Mouse (Mus musculus) lung, postnatal 14 days (tissue): ENCODE data around the gene Coq2.
A peak's percentile ranks its signal among the peaks of the same experiment; 100 is the strongest.

Source experiments
- DNase-seq: peaks from one replicate; pipeline ENCODE4 v3.0.0; 2021

The Coq2 gene

DNA sequence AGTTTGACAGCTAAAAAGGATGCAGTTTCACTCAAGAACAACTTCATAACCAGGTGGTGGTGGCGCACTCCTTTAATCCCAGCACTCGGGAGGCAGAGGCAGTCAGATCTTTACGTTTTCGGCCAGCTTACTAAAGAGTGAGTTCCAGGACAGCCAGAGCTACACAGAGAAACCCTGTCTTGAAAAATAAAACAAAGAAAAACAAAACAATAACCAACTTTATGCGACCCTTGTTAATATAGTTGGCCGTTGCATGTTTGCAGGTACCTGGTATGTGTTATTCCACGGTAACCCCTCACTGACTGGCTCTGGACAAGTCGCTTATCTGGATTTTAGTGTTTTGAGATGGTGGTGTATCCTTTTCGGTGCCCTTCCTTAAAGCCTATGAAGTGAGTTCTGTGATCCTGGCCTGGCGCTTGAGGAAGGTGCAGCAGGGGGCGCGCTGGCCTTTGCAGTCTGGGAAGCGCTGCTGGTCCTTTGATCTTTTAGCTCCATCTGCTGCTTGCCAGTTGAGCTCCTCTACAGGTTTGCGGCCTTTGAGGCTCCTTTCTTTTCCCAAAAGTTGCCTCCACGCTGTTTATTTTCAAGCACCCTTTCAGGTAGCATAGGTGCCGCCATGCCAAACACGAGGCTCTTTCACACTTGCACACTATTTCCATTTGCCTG is at the start of gene Coq2:
TSS of gene Coq2 (minus strand) at position 430 of the 666 bp plus-strand sequence.
- peak; percentile 84 for DNase-seq

DNA sequence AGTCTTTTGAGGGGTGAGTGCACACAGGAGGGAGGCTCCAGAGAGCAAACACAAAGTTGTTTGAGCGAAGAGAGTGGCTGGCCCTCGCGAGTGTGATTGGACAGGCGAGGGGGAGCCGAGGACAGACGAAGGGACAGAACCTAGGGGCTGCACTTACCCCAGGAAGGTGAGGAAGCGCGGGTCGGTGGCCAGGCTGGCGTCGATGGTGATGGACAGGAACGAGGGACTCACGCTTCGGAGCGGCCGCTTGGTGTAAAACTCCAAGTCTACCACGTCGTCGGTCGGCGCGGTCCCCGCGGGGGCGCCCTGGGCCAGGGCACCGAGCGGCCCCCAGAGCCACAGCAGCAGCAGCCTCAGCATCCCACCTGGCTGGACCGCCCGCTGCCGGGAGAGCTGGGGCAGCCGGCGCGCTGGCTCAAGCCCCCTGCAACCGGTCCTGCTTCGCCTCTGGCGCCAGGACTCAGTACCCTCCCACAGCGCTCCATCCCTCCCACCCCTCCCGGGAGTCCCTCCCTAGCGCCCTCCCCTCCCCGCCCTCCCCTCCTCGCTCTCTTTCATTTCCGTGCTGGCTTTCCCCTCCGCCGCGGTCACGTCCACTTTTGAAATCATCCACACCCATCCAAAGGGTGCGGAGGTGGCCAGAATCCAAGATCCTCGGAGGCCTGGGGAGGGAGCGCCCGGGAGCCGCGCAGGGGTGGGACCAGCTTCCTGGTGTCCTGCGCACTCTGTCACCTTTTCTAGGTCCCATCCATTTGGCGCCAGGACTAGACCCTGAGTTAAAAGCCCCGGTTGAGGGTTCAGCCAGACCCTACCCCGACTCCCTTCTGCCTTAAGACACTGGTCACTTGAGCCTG is 44.5 kb upstream of the Coq2 start, which contains the start of gene Hpse:
TSS of gene Hpse (minus strand) at position 482 of the 854 bp plus-strand sequence.
- DNase-seq, result peak; percentile 68

DNA sequence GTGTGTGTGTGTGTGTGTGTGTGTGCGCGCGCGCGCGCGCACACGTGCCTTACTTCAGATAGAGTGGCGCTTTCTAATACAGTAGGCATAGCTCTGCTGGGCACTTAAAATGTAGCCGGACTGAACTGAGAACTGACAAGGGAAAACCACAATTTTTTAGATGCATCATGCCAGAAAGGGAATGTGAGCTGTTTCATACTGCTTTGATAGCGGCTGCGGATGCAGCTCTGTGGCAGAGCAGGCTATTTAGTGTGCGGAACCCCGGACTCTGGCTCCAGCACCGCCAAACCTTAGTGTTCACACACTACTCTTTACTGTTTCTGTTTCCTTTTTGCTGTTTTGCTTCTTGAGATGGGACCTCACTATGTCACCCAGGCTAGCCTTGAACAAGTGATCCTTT is 41.8 kb upstream of the Coq2 start:
- no peak for DNase-seq

DNA sequence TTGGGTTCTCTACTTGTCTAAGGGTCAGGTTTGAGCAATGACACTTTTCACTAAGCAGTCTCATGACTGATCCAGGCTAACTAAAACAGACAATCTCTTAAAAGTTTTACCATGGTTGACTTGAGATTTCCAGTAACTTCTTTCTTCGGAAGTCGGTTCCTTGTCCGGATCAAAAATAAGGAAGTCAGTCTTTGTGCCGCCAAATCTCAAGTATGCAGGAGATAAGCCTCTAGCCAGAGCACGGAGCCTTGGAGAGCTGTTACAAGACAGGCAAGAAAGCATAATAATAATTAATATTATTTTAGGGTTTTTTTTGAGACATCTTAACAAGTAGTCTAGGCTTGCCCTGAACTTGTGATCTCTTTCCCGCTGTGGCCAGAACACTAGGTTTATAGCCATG is 36.3 kb upstream of the Coq2 start:
- DNase-seq, result no peak

DNA sequence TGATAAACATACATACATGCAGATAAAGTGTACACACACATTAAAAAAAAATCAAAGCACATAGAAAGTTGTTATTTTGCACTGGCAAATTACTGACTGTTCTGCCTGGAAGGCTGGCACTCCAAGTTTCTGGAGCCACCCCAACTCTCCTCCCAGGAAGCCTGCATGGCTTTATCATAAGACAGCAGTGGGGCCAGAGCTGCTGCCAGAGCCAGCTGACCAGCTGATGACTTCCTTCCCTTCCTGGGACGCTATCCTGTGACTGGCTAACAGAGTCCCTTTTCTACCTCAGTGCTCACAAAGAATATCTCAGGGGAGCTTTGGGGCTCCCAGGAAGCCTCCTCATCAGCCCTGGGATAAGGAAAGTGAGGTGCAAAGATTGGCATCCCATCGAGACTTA is 35.1 kb upstream of the Coq2 start:
- no peak for DNase-seq

DNA sequence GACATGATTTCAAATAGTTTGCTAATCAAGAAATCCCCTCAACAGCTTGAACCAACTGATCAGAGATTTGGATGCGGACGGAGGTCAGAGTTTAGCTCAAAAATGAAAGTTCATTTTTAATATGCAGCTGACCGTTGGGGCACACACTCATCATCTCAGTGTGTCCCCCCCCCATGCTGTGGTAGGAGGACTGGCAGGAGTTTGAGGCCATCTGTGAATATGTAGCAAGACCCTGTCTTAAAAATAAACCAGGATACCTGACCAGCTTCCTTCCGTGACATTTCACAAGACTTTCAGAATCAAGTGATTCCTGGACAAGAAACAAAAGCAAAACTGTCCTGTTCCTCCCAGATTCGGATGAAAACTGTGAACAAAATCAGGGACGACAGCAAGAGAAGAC is 34.1 kb upstream of the Coq2 start:
- no peak for DNase-seq

DNA sequence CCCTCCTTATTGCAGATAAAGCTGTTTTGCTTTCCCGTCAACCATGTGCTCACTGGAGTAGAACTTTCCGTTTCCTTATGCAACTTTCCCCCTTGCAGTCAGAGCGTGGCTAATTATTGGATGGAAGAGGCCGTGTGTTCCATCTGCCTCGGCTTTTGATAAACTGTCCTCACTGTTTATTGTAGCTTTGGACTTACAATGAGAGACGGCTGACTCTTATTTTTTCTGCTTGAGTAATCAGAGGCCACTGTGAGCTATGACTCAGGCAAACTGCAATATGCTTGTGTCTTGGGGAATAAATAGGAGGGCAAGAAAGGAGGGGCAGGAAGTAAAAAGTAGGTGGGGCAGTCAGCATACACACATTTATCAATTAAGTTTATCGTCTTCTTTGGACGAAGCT is 31.7 kb upstream of the Coq2 start:
- DNase-seq, result no peak

DNA sequence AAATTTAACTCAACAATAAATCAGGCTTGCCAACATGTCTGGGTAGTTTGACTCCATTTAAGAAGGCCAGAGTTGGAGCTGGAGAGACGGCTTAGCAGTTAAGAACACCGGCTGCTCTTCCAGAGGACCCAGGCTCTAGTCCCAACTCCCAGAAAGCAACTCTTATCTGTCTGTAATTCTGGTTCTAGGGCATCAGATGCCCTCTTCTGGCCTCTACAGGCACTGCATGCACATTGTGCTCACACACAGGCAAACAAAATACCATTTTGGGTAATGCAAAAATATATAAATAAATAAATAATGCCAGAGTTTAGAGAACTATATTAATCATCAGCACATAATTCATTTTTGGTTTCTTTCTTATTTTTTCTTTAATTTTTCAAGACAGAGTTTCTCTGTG is 29.3 kb upstream of the Coq2 start:
- DNase-seq, result no peak

DNA sequence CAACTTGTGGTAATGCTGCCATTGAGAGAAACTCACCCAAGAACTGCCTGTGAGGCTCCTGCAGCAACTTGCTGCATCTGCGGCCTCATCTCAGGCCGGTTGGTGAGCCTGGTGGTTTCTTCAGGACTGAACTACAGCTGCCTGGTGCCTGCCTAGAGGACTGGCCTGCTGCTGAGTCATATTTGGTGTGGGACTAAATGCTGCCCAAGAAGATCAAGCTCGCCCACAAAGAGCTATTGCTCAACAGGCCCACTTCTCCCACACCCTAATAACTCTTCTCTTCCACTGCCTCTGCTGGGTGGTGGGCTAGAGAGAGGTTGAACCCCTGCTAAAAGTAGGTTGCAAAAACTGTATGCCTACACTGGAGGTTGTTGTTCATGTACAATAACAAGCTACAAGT is 27.4 kb upstream of the Coq2 start:
- no peak for DNase-seq

DNA sequence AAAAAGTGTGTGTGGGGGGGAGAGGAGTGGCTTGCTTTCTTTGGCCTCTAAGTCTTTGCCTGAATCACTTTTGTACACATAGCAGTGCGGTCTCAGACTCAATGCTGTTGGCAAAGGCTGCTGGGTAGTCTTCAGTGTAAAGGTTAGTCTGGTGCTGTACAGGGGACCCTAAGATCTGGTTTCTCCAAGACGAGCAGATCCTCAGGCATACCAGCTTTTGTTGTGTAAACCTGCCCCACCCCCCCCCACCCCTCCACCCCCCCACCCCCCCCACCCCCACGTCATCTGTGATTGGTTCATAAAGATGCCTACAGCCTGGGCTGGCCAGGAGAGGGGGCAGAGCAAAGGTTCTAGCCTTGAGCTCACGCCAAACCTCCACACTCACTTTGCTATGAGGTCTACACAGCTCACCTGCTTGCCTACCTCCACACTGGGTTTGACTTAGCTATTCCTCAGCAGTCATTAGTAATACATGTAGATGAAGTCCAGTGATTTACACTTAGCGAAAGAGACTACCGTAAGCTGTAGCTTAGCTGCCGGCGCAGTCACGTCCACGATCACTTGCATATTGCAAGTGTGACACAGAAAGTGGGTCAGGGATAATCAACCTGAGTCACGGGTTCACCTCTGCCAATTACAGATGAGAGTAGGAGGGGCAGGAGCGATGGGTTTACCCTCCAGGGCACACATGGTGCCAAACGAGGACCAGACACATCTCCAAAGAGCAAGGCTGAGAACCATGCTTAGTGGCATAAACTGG is 26.1 kb upstream of the Coq2 start:
- no peak for DNase-seq

DNA sequence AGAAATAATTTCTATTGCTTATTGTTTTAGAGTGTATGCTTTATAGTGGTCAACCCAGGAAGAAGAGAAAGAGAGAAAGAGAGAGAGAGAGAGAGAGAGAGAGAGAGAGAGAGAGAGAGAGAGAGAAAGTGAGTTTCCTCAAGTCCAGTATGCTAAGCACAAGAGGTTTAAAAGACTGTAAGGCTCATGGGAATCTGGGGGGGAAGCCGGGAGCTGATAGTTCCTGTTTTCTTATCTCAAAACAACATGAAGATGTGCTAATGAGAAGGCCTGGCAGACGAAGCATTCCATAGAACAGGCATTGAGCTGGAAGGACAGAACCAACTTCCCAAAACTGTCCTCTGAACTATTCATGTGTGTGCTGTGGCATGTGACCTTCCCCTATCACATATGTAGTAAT is 22.9 kb upstream of the Coq2 start:
- DNase-seq, result no peak

DNA sequence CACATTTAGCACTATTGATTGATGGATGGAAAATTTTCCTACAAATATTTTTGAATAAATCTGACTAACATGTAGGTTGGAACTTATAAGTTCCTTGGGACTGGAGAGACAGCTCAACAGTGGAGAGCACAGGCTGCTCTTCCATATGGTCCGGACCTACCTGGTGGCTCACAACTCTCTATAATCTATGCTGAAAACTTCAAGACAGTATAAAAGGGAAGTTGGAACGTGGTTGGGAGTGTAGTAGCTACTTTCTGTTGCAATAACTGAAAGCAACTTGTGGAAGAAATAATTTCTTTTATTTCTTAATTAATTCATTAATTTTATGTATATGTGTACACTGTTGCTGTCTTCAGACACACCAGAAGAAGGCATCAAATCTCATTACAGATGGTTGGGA is 22.5 kb upstream of the Coq2 start:
- no peak for DNase-seq

DNA sequence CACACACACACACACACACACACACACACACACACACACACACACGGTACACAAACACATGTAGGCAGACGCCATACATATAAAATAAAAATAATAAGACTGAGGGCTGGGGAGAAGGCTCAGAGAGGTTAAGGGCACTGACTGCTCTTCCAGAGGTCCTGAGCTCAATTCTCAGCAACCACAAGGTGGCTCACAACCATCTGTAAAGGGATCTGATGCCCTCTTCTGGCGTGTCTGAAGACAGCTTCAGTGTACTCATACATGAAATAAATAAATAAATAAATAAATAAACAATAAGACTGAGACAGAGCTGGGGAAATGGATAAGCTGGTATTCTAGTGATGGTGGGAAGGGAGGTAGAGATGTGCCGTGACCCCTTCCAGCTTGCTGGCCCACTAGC is 10.7 kb upstream of the Coq2 start:
- no peak for DNase-seq

DNA sequence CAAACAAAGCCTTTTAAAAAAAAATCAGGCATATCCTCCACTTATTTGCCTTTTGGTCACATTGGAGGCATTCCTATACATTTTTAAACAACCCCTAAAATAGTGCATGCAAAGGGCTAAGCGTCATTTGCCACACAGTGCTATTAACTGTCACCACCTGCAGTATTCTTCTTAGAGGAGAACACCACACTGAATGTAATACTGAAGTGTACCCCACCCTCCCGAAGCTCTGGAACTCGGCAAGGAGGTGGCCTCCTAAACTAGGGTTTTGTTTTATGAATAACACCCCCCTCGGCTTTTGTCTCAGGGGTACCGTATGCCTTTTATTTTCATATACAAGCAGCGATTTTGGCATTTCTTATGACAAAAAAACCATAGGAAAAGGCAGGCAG is 5.6 kb upstream of the Coq2 start:
- no peak for DNase-seq

DNA sequence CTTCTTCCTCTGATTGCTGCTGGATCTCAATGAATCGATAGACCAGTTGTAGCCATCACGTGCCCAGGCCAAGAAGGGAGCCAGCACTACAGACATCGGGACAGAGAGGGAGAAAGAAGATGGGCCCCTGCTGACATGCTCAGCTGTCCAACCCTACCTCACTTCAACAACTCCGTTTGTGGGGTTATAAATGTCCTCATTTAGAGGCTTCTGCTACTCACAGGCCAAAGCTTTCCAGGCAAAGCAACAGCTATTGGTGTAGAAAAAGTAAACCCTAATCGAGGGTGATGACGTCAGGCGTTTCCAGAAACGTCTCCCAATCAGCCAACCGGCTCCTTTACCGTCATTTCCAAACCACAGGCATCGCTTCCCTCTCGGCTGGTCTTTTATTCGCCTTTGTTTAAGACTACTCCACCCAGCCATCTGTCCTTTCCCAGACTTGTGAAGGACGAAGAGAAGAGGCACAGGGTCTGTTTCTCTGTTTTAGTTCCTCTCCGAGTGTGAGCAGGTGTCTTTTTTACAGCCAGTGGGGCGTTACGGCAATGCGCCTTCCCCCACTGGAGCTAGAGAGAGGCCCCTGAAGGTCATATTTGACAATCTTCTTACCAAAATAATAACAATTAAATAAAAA is 5.1 kb upstream of the Coq2 start:
- no peak for DNase-seq

DNA sequence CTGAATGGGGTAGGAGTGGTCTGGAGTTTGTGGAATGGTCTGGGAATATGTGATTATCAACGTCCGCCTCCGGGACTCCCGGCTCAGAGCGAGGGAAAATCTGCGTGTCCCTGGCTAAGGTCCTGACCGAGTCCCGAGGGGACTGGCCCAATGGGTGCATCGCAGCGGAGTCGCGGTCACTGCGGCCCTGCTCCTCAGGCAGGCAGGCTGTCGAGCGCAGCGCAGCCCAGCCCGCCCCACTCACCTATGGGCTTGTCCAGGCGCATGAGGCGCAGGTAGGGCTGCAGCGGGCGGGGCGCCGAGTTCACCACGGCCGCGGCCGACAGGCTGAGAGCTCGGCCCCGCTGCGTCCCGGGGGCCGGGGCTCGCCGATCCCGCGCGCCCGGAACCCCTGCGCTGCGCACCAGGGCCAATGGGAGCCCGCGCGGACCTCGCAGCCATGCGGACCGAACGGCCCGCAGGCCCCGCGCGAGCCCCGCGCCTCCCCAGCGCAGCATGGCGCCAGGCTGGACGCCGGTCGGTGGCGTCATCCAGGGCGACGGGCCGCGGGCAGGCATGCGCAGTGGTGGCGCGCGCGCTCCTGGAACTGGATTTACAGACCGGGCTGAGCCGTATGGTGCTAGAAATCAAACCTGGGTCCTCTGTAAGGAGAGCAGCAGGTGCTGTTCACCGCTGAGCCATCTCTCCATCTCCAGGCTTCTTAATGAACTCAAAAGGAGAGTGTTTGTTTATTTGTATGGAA is 1.0 kb downstream of the Coq2 start:
- DNase-seq, result peak; percentile 89

DNA sequence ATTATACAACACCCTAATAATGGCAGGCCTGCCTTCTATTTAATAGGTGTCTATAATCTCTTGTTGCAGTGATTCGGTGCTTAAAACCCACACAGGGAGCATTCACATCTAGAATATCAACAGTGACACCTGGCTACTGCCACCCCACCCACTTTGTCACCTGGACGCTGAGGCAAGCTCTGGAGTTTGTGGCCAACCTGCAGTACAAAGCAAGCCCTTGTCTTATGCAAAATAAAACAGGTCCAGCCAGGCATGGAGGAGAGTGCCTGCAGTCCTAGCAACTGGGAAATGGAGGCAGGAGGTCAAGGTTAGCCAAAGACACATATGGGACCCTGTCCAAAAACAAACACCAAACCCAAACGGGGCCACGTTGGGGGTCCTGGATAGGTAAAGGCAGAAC is 2.5 kb downstream of the Coq2 start:
- no peak for DNase-seq

DNA sequence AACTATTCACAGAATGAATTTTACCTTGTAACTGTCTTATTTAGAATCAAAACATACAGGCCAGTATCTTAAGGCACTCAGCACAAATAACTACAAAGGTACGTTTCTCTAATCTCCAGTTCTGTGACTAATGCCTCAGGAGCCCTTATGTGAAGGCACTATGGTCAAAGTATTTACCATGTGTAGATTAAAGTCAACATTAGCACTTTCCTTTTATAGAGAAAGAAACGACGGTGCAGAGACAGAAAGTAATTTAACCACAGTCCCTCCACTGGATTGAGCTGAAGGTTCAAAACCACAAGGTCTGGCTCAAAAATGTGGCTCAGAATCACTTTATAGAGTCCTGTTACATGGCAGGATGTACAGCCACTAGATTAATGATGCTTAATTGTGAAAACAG is 3.0 kb downstream of the Coq2 start:
- DNase-seq, result no peak

DNA sequence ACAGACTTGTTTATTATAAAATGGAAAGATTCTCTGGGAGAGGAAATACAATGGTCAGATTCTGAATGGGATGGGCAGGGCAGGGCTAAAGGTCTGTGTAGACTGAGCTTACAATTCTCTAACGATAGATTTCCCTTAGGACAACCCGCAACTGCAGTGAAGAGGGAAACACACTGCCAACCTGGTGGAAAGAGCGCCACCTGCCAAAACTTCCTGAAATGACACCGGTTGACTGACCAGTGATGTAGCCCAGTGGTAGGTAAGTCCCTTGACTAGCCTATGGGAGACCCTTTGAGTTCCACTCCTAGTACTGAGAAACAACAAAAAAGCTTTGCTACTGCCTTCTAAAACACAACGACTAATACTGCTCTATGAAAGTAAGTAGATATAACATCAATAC is 3.5 kb downstream of the Coq2 start:
- DNase-seq, result peak; percentile 61

DNA sequence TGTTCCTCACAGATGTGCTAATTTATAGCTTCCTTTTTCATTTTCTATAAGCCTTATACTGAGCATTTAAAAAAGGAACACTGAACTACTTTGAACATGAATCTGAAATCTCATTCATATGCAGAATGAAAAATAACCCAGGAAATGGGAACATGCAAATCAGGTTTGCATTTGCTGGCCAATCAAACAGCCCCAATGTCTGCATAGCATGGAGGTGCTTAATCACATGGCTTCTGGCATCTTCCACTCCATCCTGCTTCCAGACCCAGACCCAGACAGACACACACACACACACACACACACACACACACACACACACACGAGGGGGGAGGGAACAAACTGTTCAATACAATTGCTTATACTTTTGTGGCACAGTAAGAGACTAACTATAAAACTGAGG is 8.0 kb downstream of the Coq2 start:
- DNase-seq, result no peak

DNA sequence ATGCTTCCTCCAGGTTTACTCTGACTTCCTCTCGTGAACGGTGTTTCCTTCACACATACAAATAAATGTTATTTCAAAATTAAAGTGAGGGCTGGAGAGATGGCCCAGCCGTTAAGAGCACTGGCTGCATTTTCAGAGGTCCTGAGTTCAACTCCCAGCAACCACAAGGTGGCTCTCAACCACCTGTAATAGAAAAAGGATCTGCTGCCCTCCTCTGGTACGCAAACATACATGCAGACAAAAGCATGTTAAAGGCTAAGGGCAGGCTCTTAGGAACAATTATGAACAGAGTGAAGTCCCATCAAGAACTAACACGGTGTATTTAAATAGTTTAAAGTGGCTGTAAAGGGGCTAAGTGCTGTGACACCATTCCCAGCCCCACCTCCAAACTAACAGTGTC is 11.1 kb downstream of the Coq2 start:
- DNase-seq, result peak; percentile 62

DNA sequence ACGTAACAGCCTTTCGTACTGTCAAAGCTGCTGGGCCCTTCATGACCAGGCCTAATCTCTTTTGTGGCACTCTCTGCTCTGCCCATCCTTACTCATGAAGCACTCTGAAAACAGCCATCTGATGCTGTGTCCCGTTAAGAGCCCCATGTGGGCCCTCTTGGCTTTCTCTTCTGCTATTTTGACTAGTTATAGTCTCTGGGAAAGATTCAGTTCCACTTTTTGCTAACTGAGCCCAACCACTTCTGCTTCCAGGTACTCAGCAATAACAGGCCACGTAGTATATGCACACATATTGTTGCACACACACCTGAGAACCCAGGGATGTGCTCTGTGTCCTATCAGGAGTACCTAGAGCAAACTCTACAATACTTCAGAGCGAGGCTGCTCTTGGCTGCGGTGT is 11.9 kb downstream of the Coq2 start:
- DNase-seq, result no peak

DNA sequence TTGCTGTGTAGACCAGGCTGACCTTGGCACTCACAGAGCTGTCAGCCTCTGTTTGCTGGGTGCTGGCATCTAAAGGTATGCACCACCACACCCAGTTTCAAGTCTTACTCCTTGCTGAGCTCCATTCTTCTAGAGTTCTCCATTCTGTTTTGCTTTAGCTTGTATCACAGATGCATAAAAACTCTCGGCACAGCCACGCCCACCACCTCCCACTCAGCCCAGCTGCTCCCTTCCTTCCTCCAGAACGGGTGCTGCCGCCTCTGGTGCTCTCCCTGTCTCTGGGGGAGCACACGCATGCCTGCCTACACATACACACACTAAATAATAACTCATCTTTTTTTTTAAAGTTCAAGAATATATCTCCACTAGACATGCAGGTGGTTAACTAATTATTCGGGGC is 16.5 kb downstream of the Coq2 start:
- no peak for DNase-seq
